Mouse (Mus musculus) gonadal fat pad, adult 2 months (tissue): ENCODE results near the gene Tnr. TPM values are rescaled to one million over a fixed set of nuclear protein-coding genes. Genes with fewer than 3 reads are reported as not detected.

Experiments used
- DNase-seq: peaks from one replicate; pipeline ENCODE4 v3.0.0-alpha.2; 2012; ENCODE audit warnings: low read depth
- polyA plus RNA-seq: library from polyadenylated mRNA; depleted of rRNA; stranded (reverse); fragments of >200 nt; gene quantifications from 2 replicates; pipeline ENCODE4 v1.2.3, GENCODE M21; 2012; rRNA removed

Gene Tnr
- polyA plus RNA-seq, result 0.08 TPM in 2 replicates

DNA sequence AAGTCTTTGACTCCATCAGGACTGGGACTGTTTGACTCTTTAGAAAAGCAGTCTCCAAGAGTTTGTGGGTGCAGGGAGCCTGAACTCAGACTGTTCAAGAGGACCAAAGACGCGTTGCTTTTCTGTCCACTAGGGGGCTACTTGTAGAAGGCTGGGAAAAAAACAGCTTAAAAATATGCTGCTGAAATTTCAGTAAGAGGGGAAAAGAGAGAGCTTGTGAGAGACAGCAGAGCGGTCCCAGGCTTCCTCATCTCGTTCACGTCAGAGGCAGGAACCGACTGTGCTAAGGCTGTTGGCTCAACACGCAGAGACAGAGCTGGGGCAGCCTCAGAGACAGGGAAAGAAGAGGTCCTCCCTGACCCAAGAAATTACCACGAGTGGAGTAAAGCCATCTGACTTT, at the start of gene Tnr:
Gene Tnr, plus strand, starts transcription at position 192 of the 400 bp plus-strand sequence.
- DNase-seq, result no peak

DNA sequence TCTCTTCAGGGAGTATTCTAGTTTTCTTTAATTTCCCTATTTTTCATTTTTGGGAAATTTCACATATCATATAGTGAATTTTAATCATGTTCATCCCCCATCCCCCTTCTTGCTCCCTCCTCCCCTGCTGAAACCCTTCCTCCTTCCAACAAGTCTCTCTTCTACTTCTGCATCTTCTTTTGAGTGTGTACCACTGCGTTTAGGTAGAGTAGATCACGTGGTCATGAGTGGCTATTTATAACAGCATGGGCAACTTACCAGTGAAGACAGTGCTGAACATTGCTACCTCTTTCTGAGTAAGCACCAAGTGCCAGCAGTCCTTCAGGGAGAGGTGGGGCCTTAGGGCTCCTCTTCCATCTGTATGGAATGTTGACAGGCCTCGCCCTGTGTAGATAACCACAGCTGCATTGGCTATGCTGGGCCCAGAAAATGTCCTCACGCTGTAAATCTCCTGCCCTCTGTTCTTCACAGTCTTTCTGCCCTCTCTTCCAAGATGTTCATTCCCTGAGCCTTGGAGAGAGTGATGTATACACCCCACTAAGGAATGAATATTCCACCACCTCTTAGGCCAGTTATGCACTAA, 33.6 kb upstream of the Tnr start:
- DNase-seq, result no peak

DNA sequence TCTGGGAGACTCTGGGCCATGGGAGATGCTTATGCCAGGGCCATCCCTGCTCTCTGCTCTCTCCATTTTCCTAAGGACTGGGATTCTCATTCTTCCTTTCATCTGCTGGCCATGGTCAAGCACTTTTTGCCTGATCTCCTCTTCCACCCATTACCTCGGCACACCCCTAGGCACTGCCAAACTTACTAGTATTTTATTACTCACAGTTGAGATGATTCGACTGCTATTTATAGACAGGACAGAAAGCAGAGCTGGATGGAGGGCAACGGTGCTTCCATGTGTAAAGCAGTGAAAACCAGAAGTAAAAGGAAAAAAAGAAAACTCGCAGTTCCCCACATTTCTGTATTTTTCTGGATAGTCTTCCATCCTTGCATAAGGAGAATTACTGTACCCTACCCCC, 31.0 kb upstream of the Tnr start:
- no peak for DNase-seq

DNA sequence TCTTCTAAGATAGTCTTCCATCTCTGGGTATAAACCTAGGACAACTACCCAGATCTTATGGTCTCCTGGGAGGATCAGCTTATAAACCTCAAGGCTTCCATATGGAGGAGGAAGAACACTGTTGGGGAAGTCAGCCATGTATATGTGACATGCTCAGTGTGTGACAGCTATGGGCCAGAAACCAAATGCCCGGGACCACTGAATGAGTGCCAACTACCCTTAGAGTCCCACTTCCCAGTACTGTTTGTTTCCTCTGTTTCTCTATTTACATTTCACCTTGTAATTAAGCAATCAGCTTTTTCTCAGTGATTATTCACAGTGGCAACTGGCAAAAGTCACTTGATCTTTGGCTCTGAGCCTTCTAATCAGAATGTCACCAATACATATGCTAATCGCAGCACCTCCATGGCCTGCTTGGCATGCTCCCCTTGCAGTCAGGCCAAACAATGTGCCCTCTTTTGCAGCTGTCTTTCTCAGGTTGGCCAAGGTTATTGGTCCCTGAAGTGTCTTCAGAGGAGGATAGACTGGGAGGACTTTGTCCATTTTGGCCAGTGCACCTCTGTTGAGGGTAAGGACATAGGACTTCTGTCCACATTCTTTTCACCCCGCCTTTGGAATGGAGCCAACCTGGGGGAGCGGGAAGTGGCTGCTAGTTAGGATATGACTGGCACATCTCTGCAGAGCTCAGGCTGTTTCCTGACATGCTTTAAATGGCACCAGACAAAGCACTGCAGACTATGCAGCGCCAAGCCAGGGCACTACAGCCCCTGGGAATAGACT, 29.7 kb upstream of the Tnr start:
- no peak for DNase-seq

DNA sequence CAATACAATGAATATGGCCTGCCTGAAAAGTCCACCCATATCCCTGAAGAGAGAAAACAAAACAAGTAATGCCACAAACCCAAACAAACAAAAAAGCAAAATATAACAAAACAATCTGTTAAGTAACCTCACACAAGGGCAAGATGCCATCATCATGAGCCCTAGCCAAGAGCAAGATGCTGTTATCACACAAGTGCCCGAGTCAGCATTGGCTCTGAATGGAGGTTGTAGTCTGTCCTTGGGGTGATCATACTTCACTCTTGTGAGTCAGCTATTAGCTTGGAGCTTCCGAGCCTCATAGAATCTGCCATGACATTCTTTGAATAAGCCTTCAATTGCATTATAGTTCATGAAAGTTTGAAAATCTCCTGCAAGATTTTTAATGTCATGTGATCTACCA, 25.3 kb upstream of the Tnr start:
- no peak for DNase-seq

DNA sequence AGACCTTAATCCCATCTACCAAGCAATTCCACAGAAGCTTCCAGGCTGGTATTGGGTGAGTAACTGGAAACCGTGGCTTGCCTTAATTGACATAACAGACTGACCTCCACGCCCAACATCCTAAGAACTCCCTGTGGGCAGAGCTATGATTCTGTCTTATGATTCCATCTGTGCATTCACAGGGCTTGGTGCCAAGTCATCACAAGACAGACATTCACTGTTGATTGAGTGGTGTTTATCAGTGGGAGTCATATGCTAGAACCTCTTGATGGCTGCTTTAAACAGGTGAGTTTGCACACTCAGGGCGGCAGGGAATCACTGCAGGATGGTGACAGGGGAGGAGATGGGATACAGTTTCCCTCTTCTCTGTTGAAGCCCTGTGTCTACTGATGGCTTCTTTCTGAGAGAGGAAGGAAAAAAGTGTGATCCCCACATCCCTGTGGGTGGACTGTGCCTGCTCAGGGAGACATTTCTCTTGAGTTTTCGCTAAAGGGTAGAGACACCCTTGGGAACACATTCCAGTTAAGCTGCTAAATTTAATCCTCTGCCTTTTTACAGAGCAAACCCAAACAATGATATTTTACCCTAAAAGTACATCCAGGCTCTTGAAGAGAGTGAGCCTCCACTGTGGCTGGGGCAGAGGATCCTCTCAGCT, 23.6 kb upstream of the Tnr start:
- DNase-seq, result no peak

DNA sequence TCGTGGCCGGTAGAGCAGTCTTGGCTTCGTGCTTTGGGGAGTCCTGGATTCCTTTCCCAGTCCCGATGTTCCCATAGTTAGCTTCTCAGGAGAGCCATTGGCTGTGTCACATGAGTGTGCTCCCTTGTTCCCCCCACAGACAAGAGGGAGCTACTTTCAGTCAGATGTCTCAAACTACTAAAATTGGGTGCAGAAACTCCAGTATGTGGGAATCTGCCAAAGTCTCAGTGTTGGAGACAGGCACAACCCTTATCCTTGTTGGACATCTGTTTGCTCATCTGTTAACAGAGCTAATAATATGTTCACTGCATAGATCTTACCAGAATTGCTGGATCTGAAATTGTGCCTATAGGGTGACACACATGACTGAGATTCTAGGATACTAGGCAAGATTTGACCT, 21.7 kb upstream of the Tnr start:
- DNase-seq, result no peak

DNA sequence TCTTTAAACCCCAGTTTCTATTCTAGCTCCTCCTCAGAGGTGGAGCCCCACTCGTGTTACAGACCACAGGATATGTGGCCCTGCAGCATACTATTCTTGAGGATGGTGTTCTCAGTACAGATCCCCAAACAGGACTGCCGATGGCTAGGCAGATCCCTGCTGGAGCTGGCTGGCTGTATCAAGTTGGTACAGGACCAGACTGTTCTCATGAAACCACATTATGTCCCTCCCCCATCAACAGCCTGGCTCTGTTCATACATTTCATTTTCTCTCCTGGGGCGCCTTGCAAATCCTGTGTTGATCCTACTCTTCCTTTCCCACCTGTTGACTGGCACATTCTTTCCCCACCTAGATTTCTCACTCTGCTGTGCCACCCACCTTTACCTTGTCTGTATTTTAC, 12.9 kb upstream of the Tnr start:
- DNase-seq, result no peak

DNA sequence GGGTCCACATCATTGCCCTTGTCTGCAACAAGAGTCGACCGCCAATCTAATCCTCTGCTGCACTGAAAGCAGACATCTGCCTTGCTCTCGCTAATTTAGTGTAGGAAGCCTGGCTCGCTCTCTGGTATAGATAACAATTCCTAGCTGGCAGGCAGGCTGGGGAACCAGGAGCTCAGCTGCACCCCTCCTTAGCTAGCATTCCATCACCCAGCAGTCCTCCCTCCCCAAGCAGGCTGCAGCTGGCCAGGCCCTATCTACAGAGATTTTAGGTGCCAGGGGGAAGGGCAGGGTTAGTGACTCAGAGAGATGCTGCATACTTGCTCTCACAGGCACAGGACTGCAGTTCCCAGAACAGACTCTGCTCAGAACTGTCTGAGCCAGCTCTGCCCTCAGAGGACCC, 5.9 kb upstream of the Tnr start:
- DNase-seq, result no peak

DNA sequence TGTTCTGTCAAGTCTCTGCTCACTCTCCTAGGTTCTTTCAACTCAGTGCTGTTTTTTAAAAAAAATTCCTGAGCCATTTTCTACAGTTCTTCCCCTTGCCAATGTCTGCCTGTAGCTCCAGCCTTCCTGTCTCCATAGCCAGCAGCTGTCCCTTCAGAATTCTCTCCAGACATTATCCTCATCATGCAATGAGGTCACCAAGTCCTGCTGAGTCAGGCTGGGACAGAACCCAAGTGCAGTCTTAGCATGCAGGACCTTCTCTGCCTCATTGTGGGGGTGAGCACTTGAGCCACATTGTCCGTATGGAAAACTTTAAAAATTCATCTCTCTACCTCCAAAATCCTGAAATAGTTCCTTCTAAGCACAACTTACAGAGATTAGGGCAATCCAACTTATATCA, 4.4 kb upstream of the Tnr start:
- no peak for DNase-seq

DNA sequence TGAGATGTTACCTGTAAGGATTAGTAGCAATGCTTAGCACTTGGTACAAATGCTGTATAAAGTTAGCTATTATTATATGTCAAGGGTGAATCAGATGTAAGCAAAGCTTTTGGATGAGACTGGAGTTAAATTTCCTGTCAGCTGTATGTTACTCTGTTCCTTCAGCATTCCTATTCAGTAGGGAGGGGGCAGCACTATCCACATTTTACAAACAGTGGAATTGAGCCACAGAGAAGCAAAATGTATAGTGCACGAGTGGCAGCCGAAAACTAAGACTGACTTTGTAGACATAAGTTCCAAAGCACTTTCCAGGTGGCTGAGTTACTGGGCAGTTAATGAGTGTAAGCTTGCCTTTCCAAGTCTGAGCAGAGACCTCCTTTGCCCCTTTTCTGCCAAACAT, 500 bp upstream of the Tnr start:
- no peak for DNase-seq

DNA sequence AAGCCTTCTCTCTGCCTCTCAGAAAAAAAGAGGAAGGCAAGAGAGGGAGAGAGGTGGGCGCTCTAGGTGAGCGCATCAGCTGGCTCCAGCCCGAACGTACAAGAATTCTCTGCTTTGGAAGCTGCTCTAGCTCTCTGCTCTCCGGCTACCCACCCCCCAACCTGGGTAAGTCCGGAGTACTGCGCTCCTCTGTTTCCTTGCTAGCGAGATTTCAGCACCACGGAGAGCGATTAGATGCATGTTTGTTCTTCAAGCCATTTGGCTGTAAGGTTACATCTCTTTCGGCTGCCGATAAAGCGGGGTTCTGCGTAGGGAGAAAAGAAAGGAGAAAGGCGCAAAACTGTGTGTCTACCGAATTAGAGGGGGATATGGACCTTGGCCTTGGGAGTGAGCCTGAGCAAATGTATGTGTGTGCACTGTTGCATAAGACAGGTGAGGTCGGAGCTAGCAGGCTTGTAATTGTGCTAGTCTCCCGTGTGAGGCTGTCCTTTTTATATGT, 531 bp downstream of the Tnr start:
- DNase-seq, result no peak

DNA sequence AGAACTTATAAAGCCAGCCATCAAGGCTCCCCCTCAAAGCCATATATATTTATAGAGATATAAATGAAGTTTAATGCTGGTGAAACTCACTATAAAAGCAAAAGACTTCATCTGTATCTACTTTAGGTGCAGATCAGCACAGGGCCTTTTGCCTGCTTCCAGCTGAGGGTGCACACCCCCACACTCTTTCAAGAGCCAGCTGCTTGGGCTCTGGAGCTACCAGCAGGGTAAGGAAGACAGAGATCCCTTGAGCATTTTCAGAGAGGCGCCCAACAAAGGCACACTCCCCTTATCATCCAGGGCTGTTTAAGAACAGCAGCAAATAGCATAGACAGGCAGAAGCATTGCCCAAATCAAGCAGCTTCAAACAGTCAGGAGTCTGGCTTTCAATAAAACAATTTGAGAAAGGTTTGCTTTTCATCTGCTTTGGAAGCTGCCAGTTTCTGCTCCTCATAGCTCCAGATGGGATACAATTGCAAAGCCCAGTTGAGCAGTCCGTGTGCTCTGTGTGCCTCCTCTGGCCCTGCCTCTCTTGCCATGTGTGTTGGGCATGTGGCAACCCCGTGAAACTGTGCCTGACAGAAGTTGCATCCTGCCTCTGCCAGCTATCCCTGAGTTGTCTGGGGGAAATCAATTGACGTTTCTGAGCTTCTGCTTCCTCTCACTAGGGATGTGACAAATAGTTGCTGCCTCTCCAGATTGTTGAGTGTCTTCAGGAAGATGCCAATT, 9.4 kb downstream of the Tnr start:
- DNase-seq, result no peak

DNA sequence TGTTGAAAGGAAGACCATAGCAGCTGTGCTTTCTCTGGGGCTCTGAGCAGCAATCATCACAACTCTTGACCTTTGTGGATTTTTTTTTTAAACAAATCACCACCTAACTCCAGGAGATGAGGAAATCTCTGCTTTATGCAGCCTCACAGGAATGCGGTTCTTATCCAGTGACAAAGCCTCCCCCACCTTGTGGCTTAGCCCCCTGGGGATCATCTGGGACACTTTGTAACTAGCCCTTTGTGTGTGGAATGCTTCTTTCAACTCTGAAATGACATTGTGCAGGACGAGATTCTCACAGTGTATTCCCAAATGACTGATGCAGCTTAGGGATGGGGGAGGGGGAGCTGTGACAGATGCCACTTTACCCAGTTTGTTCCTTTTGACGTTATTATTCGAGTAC, 12.0 kb downstream of the Tnr start:
- DNase-seq, result no peak

DNA sequence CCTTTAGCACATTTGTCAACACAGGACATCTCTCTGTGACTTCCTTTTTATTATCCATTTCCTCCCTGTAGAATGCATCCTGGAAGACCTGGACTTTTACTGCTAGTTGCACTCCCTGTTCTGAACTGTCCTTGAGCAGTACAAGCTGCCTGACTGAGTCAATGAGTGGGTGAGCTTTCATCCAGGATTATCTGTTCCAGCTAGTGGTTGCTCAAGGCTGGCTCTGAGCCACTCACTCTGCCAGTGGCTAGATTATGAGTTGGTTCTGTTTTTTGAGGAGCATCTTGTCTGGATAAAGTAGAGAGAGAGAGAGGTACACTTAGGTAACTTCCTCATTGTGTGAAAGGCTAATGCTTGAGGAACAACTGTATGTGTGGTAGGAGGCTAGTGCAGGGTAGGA, 14.0 kb downstream of the Tnr start:
- DNase-seq, result peak; percentile 88

DNA sequence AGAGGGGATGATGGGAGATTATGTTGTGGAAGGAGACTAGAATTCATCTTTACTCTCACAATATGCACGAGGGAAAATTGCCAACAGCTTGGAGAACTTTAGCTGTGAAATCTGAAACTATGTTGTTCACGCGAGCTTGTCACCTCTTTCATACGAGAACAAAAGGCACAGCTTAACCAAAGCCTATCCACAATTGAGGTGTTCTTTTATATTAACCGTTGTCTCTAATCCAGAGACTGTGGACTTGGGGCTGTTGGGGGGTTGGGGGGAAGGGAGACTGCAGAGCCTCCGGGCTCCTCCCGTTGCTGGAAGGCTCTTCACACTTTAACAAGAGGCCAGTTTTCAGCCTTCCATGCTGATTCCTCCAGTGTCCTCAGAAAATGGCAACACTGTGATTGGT, 14.5 kb downstream of the Tnr start:
- no peak for DNase-seq

DNA sequence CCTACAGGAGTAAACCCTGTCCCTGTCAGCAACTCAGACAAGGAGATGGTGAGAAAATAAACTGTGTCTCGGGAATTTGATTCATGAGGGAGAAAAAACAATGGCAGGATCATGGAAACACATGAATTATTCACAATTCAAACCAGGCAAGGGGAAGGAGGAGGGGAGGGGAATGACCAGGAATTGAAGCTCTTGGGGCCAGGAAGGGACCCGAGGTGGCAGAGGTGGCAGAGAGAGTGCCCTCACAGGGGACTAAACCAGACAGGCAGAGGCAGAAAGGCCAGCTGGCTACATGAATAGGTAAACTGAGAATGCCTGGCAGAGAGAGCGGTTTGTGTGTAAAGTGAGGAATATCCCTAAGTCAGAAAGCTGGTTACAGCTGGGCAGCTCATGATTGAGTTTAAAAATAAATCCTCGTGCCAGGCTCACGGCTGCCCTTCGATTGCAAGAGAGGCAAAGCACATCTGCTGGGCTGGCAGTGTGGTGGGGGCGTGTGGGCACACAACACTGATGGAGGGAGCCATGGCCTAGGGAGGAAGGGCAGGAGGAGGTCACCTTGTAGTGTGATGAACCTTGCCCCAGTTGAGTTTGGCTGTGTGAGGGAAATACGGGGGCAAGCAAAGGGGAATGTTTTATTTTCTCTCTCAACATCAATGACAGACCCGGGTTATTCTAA, 22.0 kb downstream of the Tnr start:
- no peak for DNase-seq

DNA sequence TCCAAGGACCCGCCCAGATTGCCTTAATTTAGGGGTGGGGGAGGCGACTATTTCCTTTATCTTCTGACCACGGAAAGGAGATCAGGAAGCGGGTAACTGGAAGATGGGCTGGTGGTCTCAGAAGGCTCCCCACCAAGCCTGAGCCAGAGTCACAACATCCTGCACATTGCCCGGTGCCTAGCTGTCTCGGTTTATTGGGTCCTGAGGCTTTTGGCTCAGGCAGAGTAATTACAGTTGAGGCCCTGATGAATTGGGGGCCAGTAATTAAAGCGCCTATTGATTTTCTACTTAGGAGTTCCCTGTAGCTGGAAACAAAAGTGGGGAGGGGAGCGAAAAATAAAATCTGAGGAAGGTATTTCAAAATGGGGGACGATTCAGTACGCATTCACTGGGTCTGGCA, 27.5 kb downstream of the Tnr start:
- DNase-seq, result no peak

DNA sequence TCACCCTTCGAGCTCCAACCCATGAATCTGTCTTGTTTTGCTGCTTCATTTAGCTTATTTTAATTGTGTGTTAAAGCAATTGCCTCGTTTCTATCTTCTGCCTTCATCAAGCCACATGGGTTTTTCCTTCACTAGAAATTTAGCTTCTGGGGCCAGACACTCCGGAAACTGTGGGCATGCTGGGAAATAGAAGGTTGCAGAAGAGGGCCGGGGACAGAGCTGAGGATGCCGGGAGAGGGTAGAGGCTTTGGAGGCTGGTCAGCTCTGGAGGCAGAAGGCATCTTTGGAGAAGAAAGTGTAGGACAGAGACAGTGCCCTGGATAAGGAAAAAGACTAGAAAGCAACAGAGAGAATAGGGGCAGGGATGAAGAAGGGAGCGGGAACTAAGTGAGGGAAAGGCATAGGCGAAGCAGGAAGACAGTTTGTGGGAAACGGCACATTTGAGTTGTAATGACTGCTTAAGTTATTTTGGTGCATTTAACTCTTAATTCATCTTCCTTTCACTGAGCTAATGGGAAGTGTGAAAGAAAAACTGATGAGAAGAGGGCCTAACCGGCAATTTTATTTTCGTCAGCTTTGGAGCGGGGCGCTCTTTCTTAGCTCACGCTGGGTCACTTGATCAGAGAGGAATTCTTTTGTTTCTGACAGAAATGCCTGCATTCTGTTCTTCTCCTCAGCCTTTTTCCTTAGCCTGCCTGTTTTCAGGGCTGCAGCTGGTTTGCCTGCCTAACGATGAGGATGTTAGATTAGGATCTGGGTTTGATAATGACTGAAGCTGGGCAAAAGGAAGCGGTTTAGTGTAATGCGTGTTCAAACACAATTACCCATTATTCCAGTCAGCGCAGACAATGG, 28.2 kb downstream of the Tnr start:
- no peak for DNase-seq

DNA sequence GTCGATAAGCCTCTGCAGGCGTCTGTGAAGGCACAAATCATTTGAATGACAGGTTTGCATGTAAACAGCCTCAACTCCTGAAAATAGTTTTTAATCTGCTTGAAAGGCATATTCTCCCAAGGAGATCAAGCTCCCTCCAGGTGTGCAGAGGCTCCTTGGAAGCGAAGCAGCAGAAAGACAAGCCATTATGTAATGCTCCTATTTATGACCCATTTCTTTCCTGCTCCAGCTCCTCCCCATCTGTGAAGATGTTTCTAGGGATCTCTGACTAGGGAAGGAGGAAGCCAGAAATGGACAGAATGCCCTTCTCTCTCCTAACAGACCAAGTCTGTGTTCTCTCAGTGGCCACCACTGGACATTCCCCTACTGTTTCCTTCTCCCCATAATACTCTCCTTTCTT, 38.0 kb downstream of the Tnr start:
- no peak for DNase-seq

DNA sequence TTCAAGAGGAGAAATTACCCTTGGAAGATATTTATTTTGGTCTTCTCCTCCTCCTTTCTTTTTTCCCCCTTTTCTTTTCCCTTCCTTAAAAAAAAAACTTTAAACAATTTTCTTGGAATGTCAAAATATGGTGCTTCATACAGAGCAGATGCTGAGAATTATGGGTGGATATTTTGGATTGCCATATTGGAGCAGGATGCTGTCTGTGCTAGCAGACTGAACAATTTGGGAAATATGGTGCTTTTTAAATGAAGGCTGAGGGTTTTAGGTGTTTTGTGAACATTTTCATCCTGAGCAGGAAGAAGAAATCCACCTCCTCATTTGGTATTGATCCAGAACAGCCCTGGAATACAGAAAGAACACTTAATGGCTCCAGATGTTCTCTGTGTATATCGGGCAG, 41.6 kb downstream of the Tnr start:
- DNase-seq, result no peak
